Mouse (Mus musculus) stomach, postnatal 0 days (tissue): ENCODE measurements at regions not wholly inside any gene's neighbourhood (a gene's known extent, or its start where the extent isn't known, plus 50 kb on each side); places are given as distances from the start of the nearest gene placed in this dataset.

Experiments
- ATAC-seq: fragments of 200-750 bp; cut with Nextera tagmentation; 2 replicates; pipeline ENCODE4 v1.8.0; 2017; ENCODE audit not compliant: low FRiP score, low TSS enrichment
- DNase-seq: peaks from one replicate; pipeline ENCODE4 v3.0.0-alpha.2; 2016; ENCODE audit warnings: low spot score
- H3K27ac ChIP-seq: fragments of 300-500 bp; sonication (generic); replicated peaks from 2 replicates; pipeline ENCODE4 v1.5.1; 2014; ENCODE audit warnings: mild to moderate bottlenecking, control low read depth
- H3K27me3 ChIP-seq: fragments of 300-500 bp; sonication (generic); 2 replicates; pipeline ENCODE4 v1.6.1; 2014; ENCODE audit warnings: low read length; ENCODE audit not compliant: control insufficient read depth, insufficient read depth
- H3K36me3 ChIP-seq: fragments of 300-500 bp; sonication (generic); 2 replicates; pipeline ENCODE4 v1.6.1; 2014; ENCODE audit warnings: low read length, mixed read lengths; ENCODE audit not compliant: control insufficient read depth, insufficient read depth
- H3K4me1 ChIP-seq: fragments of 300-500 bp; sonication (generic); replicated peaks from 2 replicates; pipeline ENCODE4 v1.6.1; 2014; ENCODE audit warnings: antibody characterized with exemption; ENCODE audit not compliant: control insufficient read depth, insufficient read depth
- H3K4me2 ChIP-seq: fragments of 300-500 bp; sonication (generic); replicated peaks from 2 replicates; pipeline ENCODE4 v1.6.1; 2014; ENCODE audit warnings: low read depth, mild to moderate bottlenecking, control low read depth, moderate library complexity
- H3K4me3 ChIP-seq: fragments of 300-500 bp; sonication (generic); 2 replicates; pipeline ENCODE4 v1.5.1; 2014; ENCODE audit warnings: low read depth, low read length, control low read depth
- H3K9ac ChIP-seq: fragments of 300-500 bp; sonication (generic); 2 replicates; pipeline ENCODE4 v1.6.1; 2014; ENCODE audit warnings: mild to moderate bottlenecking, low read length, control low read depth, mixed read lengths
- H3K9me3 ChIP-seq: fragments of 300-500 bp; sonication (generic); 2 replicates; pipeline ENCODE4 v1.6.1; 2016; ENCODE audit warnings: low read length; ENCODE audit not compliant: control insufficient read depth
- CTCF ChIP-seq: IDR thresholded peaks from 2 replicates; pipeline ENCODE4 v1.5.1; 2016; ENCODE audit warnings: antibody characterized with exemption, low read depth, mild to moderate bottlenecking, moderate library complexity
- EP300 ChIP-seq: optimal IDR thresholded peaks from 2 replicates; pipeline ENCODE3; 2016; ENCODE audit warnings: antibody characterized with exemption
- WGBS: fragments of 180-500 bp; shearing (Covaris S2); extraction: QIAGEN DNeasy Blood & Tissue Kit; methylation state at CpG from one replicate; pipeline ENCODE4 v1.1.7; 2014; 5-methylcytosine and 5-hydroxymethylcytosine counted together

DNA sequence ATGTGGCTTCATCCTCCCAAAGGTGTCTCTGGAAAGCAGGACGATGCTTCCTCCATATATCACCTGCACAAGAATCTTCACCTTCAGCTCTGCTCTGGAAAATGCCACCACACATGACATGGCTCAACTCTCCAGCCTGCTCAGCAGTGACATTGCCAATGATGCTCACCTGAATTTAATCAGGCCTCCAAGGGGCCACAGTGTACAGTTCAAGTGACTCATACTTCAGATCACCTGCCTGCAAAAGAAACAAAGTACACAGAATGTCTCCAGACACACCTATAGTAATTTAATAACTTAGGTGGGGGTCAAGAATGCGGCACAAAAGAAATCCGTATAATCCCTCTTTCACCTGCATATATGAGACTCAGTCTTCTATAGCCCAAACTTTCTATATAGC lies 160.0 kb upstream of the Vstm2b start:
- H3K4me1 ChIP-seq, result no peaks in the 10 kb centered on the region
- TF ChIP-seq CTCF (no peak), EP300 (no peak)
- H3K4me3 ChIP-seq, result no peak overlapping the region
- DNase-seq, result no peak
- ATAC-seq, result no peak
- H3K27me3 ChIP-seq, result no peaks in the 10 kb centered on the region
- no peaks in the 10 kb centered on the region for H3K36me3 ChIP-seq
- WGBS, result 58% methylated on average over 3 of the region's 3 CpGs
- H3K9me3 ChIP-seq, result no peaks in the 10 kb centered on the region
- no peak overlapping the region for H3K4me2 ChIP-seq
- no peak overlapping the region for H3K9ac ChIP-seq
- no peak overlapping the region for H3K27ac ChIP-seq

DNA sequence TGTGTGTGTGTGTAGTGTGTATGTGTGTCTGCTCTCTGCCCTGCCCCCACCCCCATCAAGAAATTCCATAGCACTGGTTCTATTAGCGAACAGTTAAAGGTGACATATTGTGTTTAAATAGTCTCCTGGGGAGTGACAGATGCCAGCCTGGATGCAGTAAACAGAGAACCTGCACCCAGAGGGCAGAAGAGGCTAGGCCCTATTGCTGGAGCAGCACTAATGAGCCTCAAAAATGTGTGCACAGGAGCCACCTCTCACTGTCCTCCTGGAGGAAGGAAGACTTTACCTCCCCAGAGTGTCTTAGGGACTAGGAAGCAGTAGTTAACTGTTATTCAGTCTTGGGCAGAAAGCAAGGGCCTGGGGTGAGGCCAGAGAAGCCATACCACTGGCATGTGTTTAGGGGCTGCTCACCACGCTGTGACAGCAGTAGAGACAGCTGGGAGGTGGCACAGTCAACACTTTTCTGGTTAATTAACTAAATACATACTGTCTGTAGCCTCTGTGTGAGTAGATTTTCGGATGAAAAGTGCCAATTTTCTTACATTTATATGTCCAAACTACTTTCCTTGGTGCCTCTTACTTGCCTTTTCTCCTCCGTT lies 155.5 kb upstream of the Vstm2b start:
- no peak overlapping the region for H3K4me2 ChIP-seq
- no peaks in the 10 kb centered on the region for H3K27me3 ChIP-seq
- H3K4me3 ChIP-seq, result no peak overlapping the region
- H3K9me3 ChIP-seq, result no peaks in the 10 kb centered on the region
- no peak overlapping the region for H3K9ac ChIP-seq
- ATAC-seq (no peak), DNase-seq (no peak)
- TF ChIP-seq CTCF (no peak), EP300 (no peak)
- H3K4me1 ChIP-seq, result no peaks in the 10 kb centered on the region
- 49% methylated on average over 4 of the region's 4 CpGs for WGBS
- H3K36me3 ChIP-seq, result no peaks in the 10 kb centered on the region
- no peak overlapping the region for H3K27ac ChIP-seq

DNA sequence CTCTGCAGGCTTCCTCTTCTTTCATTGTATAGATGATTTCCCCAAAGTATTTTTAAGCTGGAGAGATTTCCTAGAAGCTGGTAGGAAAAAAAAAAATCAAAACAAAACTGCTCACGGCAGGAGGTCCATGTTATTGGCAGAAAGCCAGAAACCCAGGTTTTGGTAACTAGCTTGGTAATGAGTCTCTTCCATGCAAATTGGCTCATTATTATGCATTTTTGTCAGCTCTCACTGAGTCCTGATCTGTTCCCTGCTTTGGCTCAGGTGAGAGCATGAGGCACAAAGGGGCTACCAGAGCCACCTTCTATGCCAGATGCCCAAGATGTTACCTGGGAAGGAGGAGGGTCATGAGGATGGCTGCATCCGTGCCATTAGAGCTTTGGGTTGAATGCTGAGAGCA lies 146.3 kb upstream of the Vstm2b start:
- no peaks in the 10 kb centered on the region for H3K9me3 ChIP-seq
- 35% methylated on average over 2 of the region's 2 CpGs for WGBS
- TF ChIP-seq CTCF (no peak), EP300 (no peak)
- no peak overlapping the region for H3K4me2 ChIP-seq
- DNase-seq, result no peak
- no peaks in the 10 kb centered on the region for H3K27me3 ChIP-seq
- no peak for ATAC-seq
- H3K4me1 ChIP-seq, result no peaks in the 10 kb centered on the region
- H3K27ac ChIP-seq, result no peak overlapping the region
- no peak overlapping the region for H3K4me3 ChIP-seq
- H3K36me3 ChIP-seq, result no peaks in the 10 kb centered on the region
- H3K9ac ChIP-seq, result no peak overlapping the region

DNA sequence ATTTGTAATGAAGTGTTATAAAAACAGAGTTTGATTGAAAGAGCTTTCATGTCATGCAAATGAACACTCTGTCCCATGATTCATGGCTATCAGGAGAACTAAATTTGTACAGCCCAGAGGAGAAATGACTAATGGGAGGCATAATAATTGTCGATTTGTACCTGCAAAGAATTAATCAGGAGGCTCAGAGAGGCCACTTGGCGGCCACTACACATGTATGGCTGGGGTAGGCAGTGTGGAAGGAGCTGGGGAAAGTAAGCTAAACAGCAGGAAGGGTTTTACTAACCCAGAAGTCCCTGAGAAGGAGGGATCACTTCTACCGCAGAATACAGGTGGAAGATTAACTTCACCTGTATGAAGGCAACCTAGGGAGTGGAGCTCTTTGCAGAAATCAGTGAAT lies 145.9 kb upstream of the Vstm2b start:
- WGBS, result 48% methylated on average over 3 of the region's 3 CpGs
- TF ChIP-seq EP300 (no peak), CTCF (no peak)
- no peaks in the 10 kb centered on the region for H3K4me1 ChIP-seq

DNA sequence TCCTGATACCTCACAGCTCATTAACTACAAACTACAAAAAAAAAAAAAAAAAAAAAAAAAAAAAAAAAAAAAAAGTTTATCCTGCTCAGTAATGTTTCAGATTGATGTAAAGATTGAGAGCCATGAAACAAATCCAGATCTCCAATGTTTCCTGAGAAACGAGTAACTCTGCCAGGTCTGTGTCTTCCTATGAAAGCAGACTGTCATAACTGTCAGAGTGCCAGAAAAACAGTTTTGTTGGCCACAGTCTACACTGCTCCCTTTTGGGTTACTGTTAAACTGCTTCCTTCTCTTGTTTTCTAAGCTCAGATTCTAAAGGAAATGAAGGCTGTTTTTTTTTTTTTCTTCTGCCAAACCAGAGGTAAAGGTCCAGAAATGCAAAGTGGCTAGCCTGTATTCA lies 144.6 kb upstream of the Vstm2b start:
- Histone ChIP-seq H3K9ac (no peak overlapping the region), H3K4me3 (no peak overlapping the region), H3K27me3 (no peaks in the 10 kb centered on the region), H3K4me1 (no peaks in the 10 kb centered on the region), H3K4me2 (no peak overlapping the region), H3K27ac (no peak overlapping the region), H3K9me3 (no peaks in the 10 kb centered on the region), H3K36me3 (no peaks in the 10 kb centered on the region)
- no peak for TF ChIP-seq CTCF
- TF ChIP-seq EP300, result no peak
- DNase-seq (no peak), ATAC-seq (no peak)
- 40% methylated on average over 1 of the region's 1 CpGs for WGBS

More for the DNA sequence above, 145.9 kb upstream of the Vstm2b start:
- no peak overlapping the region for H3K4me3 ChIP-seq
- no peak for ATAC-seq
- DNase-seq, result no peak
- H3K9me3 ChIP-seq, result no peaks in the 10 kb centered on the region
- no peaks in the 10 kb centered on the region for H3K27me3 ChIP-seq
- H3K4me2 ChIP-seq, result no peak overlapping the region
- H3K36me3 ChIP-seq, result no peaks in the 10 kb centered on the region
- H3K9ac ChIP-seq, result no peak overlapping the region
- no peak overlapping the region for H3K27ac ChIP-seq

DNA sequence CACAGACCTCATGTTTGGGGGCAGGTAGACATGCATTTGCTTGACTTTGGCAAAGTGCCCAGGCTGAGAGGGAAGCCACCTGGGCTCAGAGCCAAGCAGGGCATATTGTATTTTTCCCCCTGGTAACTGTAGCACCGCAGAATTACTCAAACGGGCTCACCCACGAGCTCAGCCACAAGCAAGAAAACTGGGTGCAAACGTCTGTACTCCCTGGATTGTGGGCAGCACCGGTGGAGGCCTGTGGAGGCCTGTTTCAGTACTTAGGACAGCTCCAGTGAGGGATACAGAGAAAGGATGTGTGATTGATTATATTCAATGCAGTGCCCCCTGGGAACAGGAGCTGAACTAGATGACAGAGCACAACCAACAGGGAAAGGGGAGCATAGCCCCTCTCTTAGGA lies 135.6 kb upstream of the Vstm2b start:
- H3K9ac ChIP-seq, result no peak overlapping the region
- TF ChIP-seq CTCF (no peak), EP300 (no peak)
- no peaks in the 10 kb centered on the region for H3K27me3 ChIP-seq
- 6% methylated on average over 5 of the region's 5 CpGs for WGBS
- DNase-seq, result peak; percentile 26
- no peaks in the 10 kb centered on the region for H3K36me3 ChIP-seq
- no peak overlapping the region for H3K27ac ChIP-seq
- no peaks in the 10 kb centered on the region for H3K9me3 ChIP-seq
- ATAC-seq, result no peak
- H3K4me1 ChIP-seq, result no peaks in the 10 kb centered on the region
- H3K4me3 ChIP-seq, result no peak overlapping the region
- no peak overlapping the region for H3K4me2 ChIP-seq
